Mouse (Mus musculus) midbrain, postnatal 0 days (tissue): ENCODE results near the gene Fyb2. TPM values are rescaled to one million over a fixed set of nuclear protein-coding genes. Genes with fewer than 3 reads are reported as not detected.

Source experiments
- ATAC-seq: fragments of 200-750 bp; cut with Nextera tagmentation; 2 replicates; pipeline ENCODE4 v1.8.0; 2017; ENCODE audit warnings: moderate number of reproducible peaks, mild to moderate bottlenecking, moderate TSS enrichment, moderate library complexity; ENCODE audit not compliant: low FRiP score
- DNase-seq: peaks from one replicate; pipeline ENCODE4 v3.0.0-alpha.2; 2015; ENCODE audit warnings: low spot score
- H3K27ac ChIP-seq: fragments of 300-500 bp; sonication (generic); 2 replicates; pipeline ENCODE4 v1.5.1; 2014; ENCODE audit warnings: low read depth, mild to moderate bottlenecking, low read length, mixed read lengths
- H3K27me3 ChIP-seq: fragments of 300-500 bp; sonication (generic); 2 replicates; pipeline ENCODE4 v1.6.1; 2014; ENCODE audit warnings: low read length, control low read depth, mixed read lengths; ENCODE audit not compliant: insufficient read depth
- H3K36me3 ChIP-seq: fragments of 300-500 bp; sonication (generic); 2 replicates; pipeline ENCODE4 v1.6.1; 2014; ENCODE audit warnings: low read length, control low read depth, mixed read lengths; ENCODE audit not compliant: insufficient read depth
- H3K4me1 ChIP-seq: fragments of 300-500 bp; sonication (generic); 2 replicates; pipeline ENCODE4 v1.6.1; 2014; ENCODE audit warnings: mild to moderate bottlenecking, control low read depth, antibody characterized with exemption, low read length, mixed read lengths; ENCODE audit not compliant: insufficient read depth
- H3K4me2 ChIP-seq: fragments of 300-500 bp; sonication (generic); 2 replicates; pipeline ENCODE4 v1.6.1; 2014; ENCODE audit warnings: low read depth, mild to moderate bottlenecking, low read length, mixed read lengths; ENCODE audit not compliant: poor library complexity, severe bottlenecking
- H3K4me3 ChIP-seq: fragments of 300-500 bp; sonication (generic); 2 replicates; pipeline ENCODE4 v1.5.1; 2014; ENCODE audit warnings: low read depth, mild to moderate bottlenecking, low read length, moderate library complexity
- H3K9ac ChIP-seq: fragments of 300-500 bp; sonication (generic); replicated peaks from 2 replicates; pipeline ENCODE4 v1.6.1; 2014; ENCODE audit warnings: mild to moderate bottlenecking, low read length, moderate library complexity, mixed read lengths; ENCODE audit not compliant: poor library complexity, severe bottlenecking
- H3K9me3 ChIP-seq: fragments of 300-500 bp; sonication (generic); 2 replicates; pipeline ENCODE4 v1.6.1; 2016; ENCODE audit warnings: low read length, control low read depth
- CTCF ChIP-seq: IDR thresholded peaks from 2 replicates; pipeline ENCODE4 v1.5.1; 2016; ENCODE audit warnings: antibody characterized with exemption, mild to moderate bottlenecking
- WGBS: fragments of 180-500 bp; shearing (Covaris S2); extraction: QIAGEN DNeasy Blood & Tissue Kit; methylation state at CpG from one replicate; pipeline ENCODE4 v1.1.7; 2014; 5-methylcytosine and 5-hydroxymethylcytosine counted together
- polyA plus RNA-seq: library from polyadenylated mRNA; unstranded; fragments of >200 nt; fragmentation: Nextera tagmentation; extraction: Ambion mirVana; gene quantifications from 2 replicates; pipeline ENCODE4 v1.2.1, GENCODE M21; 2015
- total RNA-seq: library from RNA; depleted of rRNA; stranded (reverse); fragments of >200 nt; gene quantifications from 2 replicates; pipeline ENCODE4 v1.2.3, GENCODE M21; 2014; rRNA removed

Fyb2 gene
- total RNA-seq (0.19 and 0.49 TPM in 2 replicates), polyA plus RNA-seq (0.28 and 0.38 TPM in 2 replicates)

DNA sequence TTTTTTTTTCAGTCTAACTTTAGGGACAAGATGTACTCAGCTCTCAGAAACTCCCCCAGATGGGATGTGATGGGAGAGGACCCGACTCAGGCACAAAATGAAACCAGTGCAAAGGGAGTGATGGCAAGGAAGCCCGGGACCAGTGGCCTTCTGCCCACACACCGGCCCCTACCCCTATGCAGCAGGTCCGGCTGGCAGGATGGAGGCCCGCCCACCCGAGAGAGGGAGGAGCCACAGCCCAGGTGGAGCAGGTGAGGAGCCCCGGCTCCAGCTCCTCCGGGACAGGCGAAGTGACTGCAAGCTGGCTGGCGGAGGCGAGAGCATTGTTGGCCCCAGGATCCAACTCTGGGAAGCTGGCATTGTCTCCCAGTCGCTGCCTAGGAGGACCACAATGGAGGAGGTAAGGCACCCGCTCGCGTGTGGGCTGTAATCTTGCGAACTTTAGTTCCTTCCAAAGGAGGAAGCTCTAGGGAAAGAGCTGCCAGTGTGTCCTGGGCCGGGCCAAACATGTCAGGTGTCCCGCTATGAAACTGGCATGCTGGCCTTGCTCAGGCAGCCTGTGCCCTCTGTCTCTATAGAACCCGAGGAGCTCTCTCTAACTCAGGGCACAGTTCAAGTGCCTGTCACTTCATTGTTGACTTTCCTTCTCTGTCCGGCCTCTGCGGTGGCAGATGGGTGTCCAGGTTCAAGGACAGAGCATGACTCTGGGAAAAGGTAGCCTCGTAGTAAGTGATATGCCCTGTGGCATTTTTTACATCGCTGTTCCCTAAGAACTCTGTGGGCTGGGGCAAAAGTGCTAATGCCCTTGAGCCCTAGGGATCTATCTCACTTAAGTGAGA is at the start of gene Fyb2:
Fyb2 (plus strand) TSS at position 166 of the 839 bp plus-strand sequence.
- H3K9me3 ChIP-seq: no peaks in the 10 kb centered on the region
- DNase-seq (no peak), ATAC-seq (no peak)
- H3K27ac ChIP-seq: no peak within 1 kb of the TSS
- no peak within 1 kb of the TSS for H3K9ac ChIP-seq
- 0 out of 2 replicates have a peak within 1 kb of the TSS, but pooled peaks have one; percentile 1 for H3K4me3 ChIP-seq
- 23% methylated on average over 23 of the region's 23 CpGs for WGBS
- no peaks in the 10 kb centered on the region for H3K27me3 ChIP-seq
- H3K36me3 ChIP-seq: no peaks in the 10 kb centered on the region
- H3K4me2 ChIP-seq: peak within 1 kb of the TSS; percentile 29; the same call in 1 of the 2 replicates
- H3K4me1 ChIP-seq: no peaks in the 10 kb centered on the region
- no peak for TF ChIP-seq CTCF

DNA sequence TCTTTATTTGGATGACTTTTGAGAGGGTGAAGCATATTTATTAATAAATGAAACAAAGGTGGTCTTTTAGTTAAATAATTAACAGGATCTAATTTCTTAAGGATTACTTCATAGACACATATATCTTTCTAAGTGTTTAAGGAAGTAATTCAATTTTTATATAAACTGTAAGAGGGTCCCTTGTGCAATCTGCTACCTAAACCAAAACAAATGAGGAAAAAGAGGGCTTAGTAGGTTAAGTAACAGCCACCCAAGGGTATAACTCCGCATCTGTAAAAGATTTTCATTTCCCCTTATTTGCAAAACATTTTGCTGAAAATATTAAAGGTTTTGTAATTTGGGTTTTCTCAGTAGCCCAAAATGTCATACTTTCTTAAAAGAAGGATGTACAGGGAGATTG is 48.9 kb upstream of the Fyb2 start:
- Histone ChIP-seq H3K27ac (no peak overlapping the region), H3K4me3 (no peak overlapping the region), H3K36me3 (no peaks in the 10 kb centered on the region), H3K9ac (no peak overlapping the region), H3K4me2 (no peak overlapping the region), H3K9me3 (no peaks in the 10 kb centered on the region), H3K4me1 (no peaks in the 10 kb centered on the region), H3K27me3 (no peaks in the 10 kb centered on the region)
- no peak for TF ChIP-seq CTCF
- no peak for DNase-seq
- no peak for ATAC-seq
- 80% methylated on average over 1 of the region's 1 CpGs for WGBS

DNA sequence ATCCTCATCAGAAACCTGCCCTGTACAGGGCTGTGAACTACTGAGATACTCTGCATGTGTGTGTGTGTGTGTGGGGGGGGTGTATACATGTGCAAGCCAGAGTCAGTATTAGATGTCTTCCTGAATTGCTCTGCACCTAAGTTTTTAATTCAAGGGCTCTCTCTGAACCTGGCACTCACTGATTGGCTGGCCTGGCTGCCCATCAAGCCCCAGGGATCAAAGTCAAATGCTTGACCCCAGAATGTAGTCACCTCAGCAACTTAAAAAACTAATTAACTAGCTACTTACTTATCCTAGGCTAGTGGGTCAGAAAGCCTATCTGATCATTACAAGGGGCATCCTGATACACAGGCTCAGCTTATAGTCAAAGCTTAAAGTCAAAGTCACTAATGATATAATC is 43.7 kb upstream of the Fyb2 start:
- no peak for ATAC-seq
- H3K4me3 ChIP-seq: no peak overlapping the region
- H3K27ac ChIP-seq: no peak overlapping the region
- TF ChIP-seq CTCF: no peak
- DNase-seq: no peak
- no peak overlapping the region for H3K4me2 ChIP-seq
- H3K9me3 ChIP-seq: no peaks in the 10 kb centered on the region
- H3K4me1 ChIP-seq: no peaks in the 10 kb centered on the region
- no peak overlapping the region for H3K9ac ChIP-seq
- H3K27me3 ChIP-seq: no peaks in the 10 kb centered on the region
- no peaks in the 10 kb centered on the region for H3K36me3 ChIP-seq

- no peaks in the 10 kb centered on the region for H3K36me3 ChIP-seq
- H3K27me3 ChIP-seq: no peaks in the 10 kb centered on the region
- H3K4me1 ChIP-seq: no peaks in the 10 kb centered on the region
- ATAC-seq: no peak
- H3K4me2 ChIP-seq: no peak overlapping the region
- WGBS: 90% methylated on average over 5 of the region's 5 CpGs
- TF ChIP-seq CTCF: no peak
- no peaks in the 10 kb centered on the region for H3K9me3 ChIP-seq
- H3K27ac ChIP-seq: no peak overlapping the region
- H3K4me3 ChIP-seq: no peak overlapping the region
- no peak overlapping the region for H3K9ac ChIP-seq
- DNase-seq: no peak
These were observed 43.1 kb upstream of the Fyb2 start for GRCm38 (mm10) chr4:104870196-104870595.

DNA sequence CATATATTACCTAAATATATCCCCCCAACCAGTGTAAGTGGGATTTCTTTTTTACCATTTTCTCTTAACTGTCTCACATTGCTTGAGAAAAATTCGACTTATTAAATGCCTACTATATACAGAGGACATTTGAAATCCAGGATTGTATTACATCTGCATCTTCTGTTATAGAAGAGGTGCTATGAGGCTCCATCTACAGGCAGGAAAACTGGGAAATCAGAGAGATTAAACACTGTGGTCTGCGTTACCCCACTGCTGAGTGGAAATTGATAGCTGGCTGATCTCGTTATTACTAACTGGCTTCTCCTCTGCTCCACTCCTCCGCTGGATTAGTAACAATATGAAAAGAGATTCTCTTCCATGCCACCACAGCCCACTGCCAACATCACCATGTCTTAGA is 37.4 kb upstream of the Fyb2 start:
- Histone ChIP-seq H3K36me3 (no peaks in the 10 kb centered on the region), H3K4me1 (no peaks in the 10 kb centered on the region), H3K9ac (no peak overlapping the region), H3K9me3 (no peaks in the 10 kb centered on the region), H3K4me2 (no peak overlapping the region), H3K4me3 (no peak overlapping the region), H3K27ac (no peak overlapping the region), H3K27me3 (no peaks in the 10 kb centered on the region)
- DNase-seq: peak; percentile 24
- TF ChIP-seq CTCF: peak; percentile 64
- 65% methylated on average over 4 of the region's 4 CpGs for WGBS
- ATAC-seq: no peak

- 85% methylated on average over 3 of the region's 3 CpGs for WGBS
- H3K27ac ChIP-seq: no peak within 1 kb of the TSS
- H3K36me3 ChIP-seq: no peaks in the 10 kb centered on the region
- TF ChIP-seq CTCF: no peak
- no peaks in the 10 kb centered on the region for H3K9me3 ChIP-seq
- no peaks in the 10 kb centered on the region for H3K4me1 ChIP-seq
- no peak within 1 kb of the TSS for H3K4me2 ChIP-seq
- DNase-seq (no peak), ATAC-seq (no peak)
- H3K9ac ChIP-seq: no peak within 1 kb of the TSS
- H3K27me3 ChIP-seq: no peaks in the 10 kb centered on the region
- no peak within 1 kb of the TSS for H3K4me3 ChIP-seq
These were observed 36.9 kb upstream of the Fyb2 start, which contains the start of gene C8a for GRCm38 (mm10) chr4:104876323-104876722. Gene C8a (minus strand): TSS chr4:104876398.
